Mouse (Mus musculus): Measurements from ENCODE around the gene Cln6.
A peak's percentile ranks its signal among the peaks of the same experiment; 100 is the strongest.
"Not testable (repeated sequence)": the region's sequence is repeated elsewhere in the genome, so short reads cannot be mapped to it uniquely, and the experiment has no call there.

Cln6 gene

GRCm38 (mm10) chr9:62838506-62839171 is at the start of gene Cln6:
Gene Cln6, plus strand, starts transcription at chr9:62838785.
- peak; percentile 79 for DNase-seq (ENCODE audit: low read depth)

- DNase-seq (ENCODE audit: low read depth), result no peak
These were observed 48.7 kb upstream of the Cln6 start for GRCm38 (mm10) chr9:62789856-62790255.

GRCm38 (mm10) chr9:62799218-62799617 is 39.4 kb upstream of the Cln6 start:
- DNase-seq (ENCODE audit: low read depth), result not testable (repeated sequence)

- DNase-seq (ENCODE audit: low read depth), result no peak
These were observed 28.5 kb upstream of the Cln6 start for GRCm38 (mm10) chr9:62810095-62810494.

GRCm38 (mm10) chr9:62810543-62811515 is 27.8 kb upstream of the Cln6 start:
- DNase-seq (ENCODE audit: low read depth), result peak; percentile 70

GRCm38 (mm10) chr9:62811516-62812121 is 27.0 kb upstream of the Cln6 start, which contains the start of gene Fem1b:
Gene Fem1b, minus strand, starts transcription at chr9:62811934.
- peak; percentile 89 for DNase-seq (ENCODE audit: low read depth)

GRCm38 (mm10) chr9:62812216-62813049 is 26.2 kb upstream of the Cln6 start:
- DNase-seq (ENCODE audit: low read depth), result peak; percentile 31

GRCm38 (mm10) chr9:62814751-62815150 is 23.8 kb upstream of the Cln6 start:
- DNase-seq (ENCODE audit: low read depth), result no peak

GRCm38 (mm10) chr9:62816323-62817098 is 22.1 kb upstream of the Cln6 start:
- no peak for DNase-seq (ENCODE audit: low read depth)

GRCm38 (mm10) chr9:62817099-62817571 is 21.4 kb upstream of the Cln6 start:
- no peak for DNase-seq (ENCODE audit: low read depth)

GRCm38 (mm10) chr9:62817828-62818614 is 20.6 kb upstream of the Cln6 start:
- DNase-seq (ENCODE audit: low read depth), result no peak

- no peak for DNase-seq (ENCODE audit: low read depth)
These were observed 19.1 kb upstream of the Cln6 start for GRCm38 (mm10) chr9:62819494-62819893.

GRCm38 (mm10) chr9:62819910-62820309 is 18.7 kb upstream of the Cln6 start:
- DNase-seq (ENCODE audit: low read depth), result not testable (repeated sequence)

- DNase-seq (ENCODE audit: low read depth), result no peak
These were observed 17.8 kb upstream of the Cln6 start for GRCm38 (mm10) chr9:62820829-62821228.

GRCm38 (mm10) chr9:62821811-62822210 is 16.8 kb upstream of the Cln6 start:
- no peak for DNase-seq (ENCODE audit: low read depth)

- DNase-seq (ENCODE audit: low read depth), result no peak
These were observed 12.7 kb upstream of the Cln6 start for GRCm38 (mm10) chr9:62825791-62826393.

GRCm38 (mm10) chr9:62826456-62826855 is 12.1 kb upstream of the Cln6 start:
- no peak for DNase-seq (ENCODE audit: low read depth)

- peak; percentile 61 for DNase-seq (ENCODE audit: low read depth)
These were observed 10.5 kb upstream of the Cln6 start for GRCm38 (mm10) chr9:62827939-62828652.

- DNase-seq (ENCODE audit: low read depth), result peak; percentile 91
These were observed 9.9 kb upstream of the Cln6 start for GRCm38 (mm10) chr9:62828662-62829086.
